Mouse (Mus musculus): ENCODE measurements around the gene Commd1.

Commd1 gene

GRCm38 (mm10) chr11:22882926-22883325 lies 99.3 kb downstream of the Commd1 start:
- no peak for DNase-seq

- DNase-seq: no peak
Observed at GRCm38 (mm10) chr11:22880383-22881172, 101.6 kb downstream of the Commd1 start.

GRCm38 (mm10) chr11:22879645-22880044 lies 102.5 kb downstream of the Commd1 start:
- DNase-seq: no peak

GRCm38 (mm10) chr11:22876680-22877330 lies 105.4 kb downstream of the Commd1 start:
- DNase-seq: no peak

- no peak for DNase-seq
Observed at GRCm38 (mm10) chr11:22875279-22875678, 106.9 kb downstream of the Commd1 start.

- no peak for DNase-seq
Observed at GRCm38 (mm10) chr11:22874747-22875146, 107.4 kb downstream of the Commd1 start.

GRCm38 (mm10) chr11:22873383-22873782 lies 108.8 kb downstream of the Commd1 start:
- peak; percentile 35 for DNase-seq

GRCm38 (mm10) chr11:22872307-22872680 lies 109.9 kb downstream of the Commd1 start:
- DNase-seq: peak; percentile 18

- peak; percentile 30 for DNase-seq
Observed at GRCm38 (mm10) chr11:22871628-22872306, 110.4 kb downstream of the Commd1 start.

GRCm38 (mm10) chr11:22868582-22868981 lies 113.6 kb downstream of the Commd1 start:
- no peak for DNase-seq

- DNase-seq: no peak
Observed at GRCm38 (mm10) chr11:22867691-22868090, 114.5 kb downstream of the Commd1 start.

- DNase-seq: no peak
Observed at GRCm38 (mm10) chr11:22865635-22866246, 116.4 kb downstream of the Commd1 start.

- DNase-seq: no peak
Observed at GRCm38 (mm10) chr11:22864305-22865060, 117.7 kb downstream of the Commd1 start.

GRCm38 (mm10) chr11:22863581-22863980 lies 118.6 kb downstream of the Commd1 start:
- DNase-seq: no peak

- no peak for DNase-seq
Observed at GRCm38 (mm10) chr11:22861315-22861714, 120.9 kb downstream of the Commd1 start.

- peak; percentile 62 for DNase-seq
Observed at GRCm38 (mm10) chr11:22860335-22861227, 121.6 kb downstream of the Commd1 start, which contains the start of gene B3gnt2. B3gnt2 (minus strand) TSS chr11:22860961.

- DNase-seq: peak; percentile 95
Observed at GRCm38 (mm10) chr11:22859633-22860334, 122.4 kb downstream of the Commd1 start.

GRCm38 (mm10) chr11:22859301-22859632 lies 122.9 kb downstream of the Commd1 start:
- no peak for DNase-seq

GRCm38 (mm10) chr11:22858441-22859300 lies 123.5 kb downstream of the Commd1 start:
- peak; percentile 78 for DNase-seq
